Mouse (Mus musculus): ENCODE data around the gene Spa17. TPM values are rescaled to one million over a fixed set of nuclear protein-coding genes. Genes with fewer than 3 reads are reported as not detected.

Spa17 gene
- total and polyA plus RNA-seq, 3 experiments: 0.46 to 2.6 TPM; not detected in 1

- Histone ChIP-seq H3K4me3 (ENCODE audit: control insufficient read depth in 1 of 2, insufficient read depth in 1 of 2, low read depth in 2 of 2, low read length in 2 of 2) (no peak overlapping the region), H3K9me3 (replicated peaks; ENCODE audit: insufficient read depth, low read length) (no peaks in the 10 kb centered on the region), H3K27me3 (ENCODE audit: control insufficient read depth in 1 of 2, insufficient read depth in 2 of 2, low read length in 2 of 2) (no peaks in the 10 kb centered on the region), H3K79me2 (ENCODE audit: control insufficient read depth, insufficient read depth, low read length, poor library complexity) (peaks cover 17% of the 10 kb centered on the region), H3K36me3 (ENCODE audit: control insufficient read depth in 1 of 2, insufficient read depth in 2 of 2, low read length in 2 of 2) (peaks cover 12 to 30% of the 10 kb centered on the region in 2 experiments), H3K4me1 (ENCODE audit: control insufficient read depth in 1 of 2, insufficient read depth in 2 of 2, low read length in 2 of 2) (peaks cover 4 to 6% of the 10 kb centered on the region in 2 experiments; a peak in 3 of 4 replicates), H3K9ac (ENCODE audit: control insufficient read depth, low read depth, low read length, poor library complexity, severe bottlenecking) (no peak overlapping the region), H3K27ac (ENCODE audit: control insufficient read depth, low read depth, low read length) (no peak overlapping the region)
- no peak for TF ChIP-seq MXI1 (IDR thresholded peaks at IDR 0.05; ENCODE audit: low read depth, low read length)
- no peak for TF ChIP-seq TAL1 (IDR thresholded peaks at IDR 0.05; ENCODE audit: low read length)
- no peak for TF ChIP-seq SMC3 (IDR thresholded peaks at IDR 0.05; ENCODE audit: low read depth, low read length)
- TF ChIP-seq ZNF384 (IDR thresholded peaks at IDR 0.05; ENCODE audit: low read depth, low read length): no peak
- TF ChIP-seq MEF2A (IDR thresholded peaks at IDR 0.05; ENCODE audit: extremely low read depth, insufficient replicate concordance, low read depth, low read length, poor library complexity, severe bottlenecking): no peak
- TF ChIP-seq HCFC1 (IDR thresholded peaks at IDR 0.05; ENCODE audit: low read depth, low read length): no peak
- no peak for TF ChIP-seq POLR2AphosphoS5 (IDR thresholded peaks at IDR 0.05; ENCODE audit: borderline replicate concordance, low read depth, low read length)
- TF ChIP-seq ZKSCAN1 (IDR thresholded peaks at IDR 0.05; ENCODE audit: low read depth, low read length): no peak
- no peak for TF ChIP-seq CHD2 (IDR thresholded peaks at IDR 0.05; ENCODE audit: low read length)
- TF ChIP-seq NELFE (IDR thresholded peaks at IDR 0.05; ENCODE audit: low read depth, low read length): no peak
- no peak for TF ChIP-seq KAT2A (conservative IDR thresholded peaks at IDR 0.05; ENCODE audit: low read depth, low read length)
- TF ChIP-seq USF2 (IDR thresholded peaks at IDR 0.05; ENCODE audit: borderline replicate concordance in 1 of 2, insufficient read depth in 1 of 2, low read depth in 1 of 2, low read length in 2 of 2): no peak
- TF ChIP-seq NRF1 (IDR thresholded peaks at IDR 0.05; ENCODE audit: insufficient read depth, low read depth, low read length, poor library complexity, severe bottlenecking): no peak
- no peak for TF ChIP-seq JUND (IDR thresholded peaks at IDR 0.05; ENCODE audit: low read depth, low read length)
- no peak for TF ChIP-seq MYC (IDR thresholded peaks at IDR 0.05; ENCODE audit: low read depth, low read length)
- no peak for TF ChIP-seq ELF1 (IDR thresholded peaks at IDR 0.05; ENCODE audit: low read depth, low read length)
- DNase-seq (ENCODE audit: low read depth, low spot score): no peak
Measured at GRCm38 (mm10) chr9:37653836-37654235, 40.3 kb upstream of the Spa17 start.

- Histone ChIP-seq H3K27me3 (ENCODE audit: control insufficient read depth in 1 of 2, insufficient read depth in 2 of 2, low read length in 2 of 2) (no peaks in the 10 kb centered on the region), H3K36me3 (ENCODE audit: control insufficient read depth in 1 of 2, insufficient read depth in 2 of 2, low read length in 2 of 2) (peaks cover 2 to 30% of the 10 kb centered on the region in 2 experiments; a peak in 3 of 4 replicates), H3K9me3 (replicated peaks; ENCODE audit: insufficient read depth, low read length) (no peaks in the 10 kb centered on the region), H3K9ac (ENCODE audit: control insufficient read depth, low read depth, low read length, poor library complexity, severe bottlenecking) (no peak overlapping the region), H3K4me3 (ENCODE audit: control insufficient read depth in 1 of 2, insufficient read depth in 1 of 2, low read depth in 2 of 2, low read length in 2 of 2) (no peak overlapping the region), H3K27ac (ENCODE audit: control insufficient read depth, low read depth, low read length) (no peak overlapping the region), H3K79me2 (ENCODE audit: control insufficient read depth, insufficient read depth, low read length, poor library complexity) (0 out of 2 replicates have a peak, but pooled peaks cover 3% of the 10 kb centered on the region), H3K4me1 (ENCODE audit: control insufficient read depth in 1 of 2, insufficient read depth in 2 of 2, low read length in 2 of 2) (peaks cover 0 to 4% of the 10 kb centered on the region in 2 experiments; a peak in 1 of 4 replicates)
- no peak for DNase-seq (ENCODE audit: low read depth, low spot score)
- TF ChIP-seq E2F4 (IDR thresholded peaks at IDR 0.05; ENCODE audit: borderline replicate concordance, low read depth, low read length): no peak
- TF ChIP-seq SIN3A (IDR thresholded peaks at IDR 0.05; ENCODE audit: low read length): no peak
- no peak for TF ChIP-seq MYC (IDR thresholded peaks at IDR 0.05; ENCODE audit: low read depth, low read length)
- no peak for TF ChIP-seq GABPA (IDR thresholded peaks at IDR 0.05; ENCODE audit: low read depth, low read length)
- no peak for TF ChIP-seq EP300 (IDR thresholded peaks at IDR 0.05; ENCODE audit: low read depth in 1 of 2, low read length in 2 of 2)
- no peak for TF ChIP-seq POLR2A (IDR thresholded peaks at IDR 0.05; ENCODE audit: control insufficient read depth in 1 of 2, insufficient read depth in 1 of 2, low read depth in 1 of 2, low read length in 2 of 2, poor library complexity in 1 of 2)
- TF ChIP-seq CTCF (IDR thresholded peaks at IDR 0.05 in 2 of 3, conservative IDR thresholded peaks at IDR 0.05 in 1 of 3; ENCODE audit: control insufficient read depth in 1 of 3, insufficient read depth in 1 of 3, low read depth in 2 of 3, low read length in 3 of 3, poor library complexity in 1 of 3, severe bottlenecking in 1 of 3): no peak
Measured at GRCm38 (mm10) chr9:37650639-37651038, 37.1 kb upstream of the Spa17 start.
